Mouse (Mus musculus) skeletal muscle tissue, adult 2 months (tissue): ENCODE data around the gene Dnaja1.

Experiments used
- DNase-seq: peaks from one replicate; pipeline ENCODE4 v3.0.0-alpha.2; 2012; ENCODE audit warnings: low read depth, low spot score

The Dnaja1 gene

GRCm38 (mm10) chr4:40722011-40722666 is at the start of gene Dnaja1:
Gene Dnaja1 (plus strand): TSS chr4:40722150.
- peak; percentile 96 for DNase-seq

DNA sequence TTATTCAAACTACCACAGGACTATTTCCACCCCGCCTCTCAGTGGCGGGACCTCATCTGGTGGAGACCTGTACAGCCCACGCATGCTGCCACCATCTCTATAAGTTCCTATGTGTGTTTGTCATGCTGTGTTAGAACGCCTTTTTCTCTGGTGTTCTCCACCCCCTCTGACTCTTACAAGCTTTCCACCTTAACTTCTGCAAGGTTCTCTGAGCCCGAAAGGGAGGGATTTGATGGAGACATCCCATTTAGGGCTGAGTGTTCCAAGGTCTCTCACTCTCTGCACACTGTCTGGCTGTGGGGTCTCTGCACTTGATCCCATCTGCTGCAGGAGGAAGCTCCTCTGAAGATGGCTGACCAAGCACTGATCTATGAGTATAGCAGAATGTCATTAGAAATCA is 48.4 kb upstream of the Dnaja1 start:
- DNase-seq = no peak

DNA sequence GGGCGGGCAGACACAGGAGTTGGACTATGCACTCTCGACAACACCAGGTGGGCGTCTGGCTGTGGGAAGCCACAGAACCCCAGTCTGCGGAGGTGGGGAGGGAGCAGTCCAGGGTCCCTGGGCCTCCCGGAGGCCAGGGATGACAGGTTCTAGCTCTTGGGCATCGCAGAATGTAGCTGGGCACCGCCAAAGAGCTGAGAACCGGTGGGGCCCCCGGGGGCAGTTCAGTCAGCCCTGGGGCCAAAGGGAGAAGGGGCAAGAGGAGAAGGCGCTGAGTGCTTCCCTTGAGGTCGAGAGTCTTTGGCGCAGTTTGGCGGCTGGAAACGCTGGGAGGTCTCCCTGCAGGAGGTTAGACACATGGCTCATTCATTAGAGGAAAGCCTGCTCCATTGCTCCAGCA is 45.6 kb upstream of the Dnaja1 start:
- DNase-seq = no peak

DNA sequence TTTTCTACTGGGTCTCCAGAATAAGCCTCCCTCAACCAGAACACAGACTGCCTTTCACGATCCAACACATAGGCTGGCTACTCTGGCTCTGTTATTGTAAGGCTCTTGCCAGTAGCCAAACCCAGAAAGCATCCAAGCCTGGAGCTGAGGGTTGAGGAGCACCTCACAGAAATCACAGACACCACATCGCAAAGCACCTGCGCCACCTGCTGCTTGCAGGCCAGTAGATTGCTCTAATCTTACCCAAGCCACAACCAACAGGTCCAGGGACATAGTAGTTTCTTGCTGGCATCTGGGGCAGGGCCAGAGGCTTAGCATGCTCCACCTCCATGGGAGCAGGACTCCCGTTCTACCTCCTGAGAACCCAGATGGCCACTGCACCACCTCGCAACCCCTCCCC is 44.8 kb upstream of the Dnaja1 start:
- DNase-seq = no peak

- DNase-seq = peak; percentile 23
Measured at GRCm38 (mm10) chr4:40680250-40680860, 41.6 kb upstream of the Dnaja1 start.

GRCm38 (mm10) chr4:40681908-40682307 is 40.0 kb upstream of the Dnaja1 start:
- no peak for DNase-seq

GRCm38 (mm10) chr4:40682359-40682758 is 39.6 kb upstream of the Dnaja1 start:
- no peak for DNase-seq

DNA sequence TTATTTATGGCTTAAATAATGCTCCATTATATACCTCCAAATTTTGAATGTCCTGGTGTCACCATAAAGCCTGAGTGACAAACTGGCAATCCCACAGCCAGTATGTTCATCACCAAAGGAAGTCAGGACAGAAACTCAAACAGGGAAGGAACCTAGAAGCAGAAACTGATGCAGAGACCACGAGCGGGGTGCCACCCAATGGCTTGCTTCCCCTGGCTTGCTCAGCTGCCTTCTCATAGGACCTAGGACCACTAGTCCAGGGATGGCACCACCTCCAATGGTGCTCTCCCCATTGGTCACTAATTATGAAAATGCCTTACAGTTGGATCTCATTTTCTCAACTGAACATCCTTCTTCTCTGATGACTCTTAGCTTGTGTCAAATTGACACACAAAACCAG is 38.6 kb upstream of the Dnaja1 start:
- DNase-seq = no peak

DNA sequence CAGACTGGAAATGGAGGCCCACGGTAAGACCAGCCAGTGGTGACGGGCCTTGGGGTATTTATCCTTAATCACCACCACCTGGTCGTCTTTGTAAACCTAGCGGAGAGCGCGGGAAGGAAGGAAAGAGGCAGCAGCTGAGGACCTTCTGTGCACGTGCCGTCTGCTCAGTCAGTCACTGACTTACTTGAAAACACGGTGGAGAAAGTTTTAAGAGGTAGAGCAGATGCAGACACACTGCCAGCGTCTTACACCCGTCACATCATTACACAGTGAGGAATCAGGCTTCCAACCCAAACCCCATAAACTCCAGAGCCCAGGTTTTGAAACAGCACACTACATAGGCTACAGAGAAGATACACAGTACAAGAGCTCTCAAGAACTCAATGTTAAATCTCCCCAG is 30.9 kb upstream of the Dnaja1 start:
- no peak for DNase-seq

DNA sequence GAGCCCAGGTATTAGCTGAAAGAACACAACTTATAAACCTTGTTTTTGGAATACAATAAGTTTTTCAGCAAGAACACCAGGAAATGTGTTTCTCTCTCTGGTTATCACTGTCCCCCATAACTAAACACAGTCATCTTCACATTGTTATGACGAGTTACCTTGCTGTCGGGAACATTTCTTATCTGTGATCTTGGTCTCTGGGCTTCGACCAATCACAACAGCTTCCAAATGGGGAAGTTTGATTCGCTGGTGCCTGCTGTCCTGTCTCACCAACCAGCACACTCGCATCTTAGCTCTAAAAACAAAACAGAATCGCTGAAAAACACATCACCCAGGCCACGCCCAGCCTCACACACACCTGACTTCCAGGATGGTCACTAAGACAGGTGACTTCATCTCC is 24.9 kb upstream of the Dnaja1 start:
- DNase-seq = no peak

GRCm38 (mm10) chr4:40700216-40700615 is 21.7 kb upstream of the Dnaja1 start:
- no peak for DNase-seq

- DNase-seq = no peak
Measured at GRCm38 (mm10) chr4:40701796-40702195, 20.2 kb upstream of the Dnaja1 start.

GRCm38 (mm10) chr4:40702797-40703709 is 18.9 kb upstream of the Dnaja1 start, which contains the start of gene Aptx:
Gene Aptx (minus strand): TSS chr4:40703194.
- DNase-seq = peak; percentile 94

DNA sequence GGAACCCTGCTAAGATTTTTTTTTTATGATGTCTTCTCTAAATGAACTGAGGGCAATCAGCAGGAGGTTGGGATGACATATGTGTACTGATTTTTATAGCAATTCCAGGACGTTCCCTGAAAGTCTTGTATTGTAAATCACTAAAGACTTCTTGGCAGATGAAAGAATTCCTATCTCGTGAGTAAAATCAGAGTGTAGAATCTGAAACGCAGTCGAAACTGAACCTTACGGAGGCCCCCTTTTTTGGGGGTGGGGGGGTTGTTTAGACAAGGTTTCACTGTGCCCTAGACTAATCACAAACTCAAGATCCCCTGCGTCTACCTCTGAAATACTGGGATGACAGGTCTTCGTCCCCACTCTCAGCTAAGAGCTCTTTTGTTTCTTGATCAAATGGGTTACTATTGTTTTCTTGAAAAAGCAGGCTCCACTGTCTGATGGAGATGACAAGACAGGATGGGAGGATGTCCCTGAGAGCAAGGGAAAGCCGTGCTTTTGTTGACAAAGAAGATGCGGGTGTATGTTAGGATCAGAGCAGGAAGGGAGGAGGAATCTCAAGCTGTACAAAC is 18.2 kb upstream of the Dnaja1 start:
- no peak for DNase-seq

GRCm38 (mm10) chr4:40717141-40717540 is 4.8 kb upstream of the Dnaja1 start:
- no peak for DNase-seq

GRCm38 (mm10) chr4:40720910-40721309 is 1.0 kb upstream of the Dnaja1 start:
- DNase-seq = no peak

DNA sequence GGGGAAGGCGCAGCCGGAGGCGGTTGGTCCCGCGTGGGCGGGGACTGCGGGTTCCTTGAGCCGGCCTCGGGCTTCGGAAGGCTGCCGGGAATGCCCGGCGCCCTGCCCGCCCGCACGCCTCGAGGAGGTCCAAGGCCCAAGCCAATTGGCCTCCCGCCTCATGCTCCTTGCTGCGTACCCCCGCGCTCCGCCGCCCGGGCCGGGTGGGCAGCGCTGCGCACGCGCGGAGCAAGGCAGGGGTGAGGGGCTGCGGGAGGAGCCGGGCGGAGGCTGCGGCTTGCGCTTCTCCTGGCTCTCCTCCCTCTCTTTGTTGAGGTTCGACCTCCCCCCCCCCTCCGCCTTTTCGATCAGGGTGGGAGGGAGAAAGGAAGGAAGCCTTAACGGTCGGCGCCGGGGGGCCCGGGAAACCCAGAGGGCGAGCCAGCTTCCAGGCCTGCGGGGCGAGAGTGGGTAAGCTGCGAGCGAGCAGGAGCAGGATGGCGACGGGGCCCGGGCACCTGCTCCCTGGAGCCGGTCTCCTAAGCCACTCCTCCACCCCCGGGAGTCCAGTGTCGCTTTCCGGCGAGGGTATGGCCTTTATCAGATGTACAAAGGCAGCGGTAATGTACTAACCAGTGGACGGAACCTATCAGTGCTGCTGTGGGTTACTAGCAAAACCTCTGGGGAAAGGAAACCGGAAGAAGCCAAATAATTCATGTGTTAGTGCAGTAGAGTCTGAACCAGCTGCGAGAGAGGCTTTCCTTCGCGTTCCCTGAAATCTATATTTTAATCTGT is 924 bp downstream of the Dnaja1 start:
- peak; percentile 55 for DNase-seq

GRCm38 (mm10) chr4:40725141-40725540 is 3.2 kb downstream of the Dnaja1 start:
- DNase-seq = no peak

DNA sequence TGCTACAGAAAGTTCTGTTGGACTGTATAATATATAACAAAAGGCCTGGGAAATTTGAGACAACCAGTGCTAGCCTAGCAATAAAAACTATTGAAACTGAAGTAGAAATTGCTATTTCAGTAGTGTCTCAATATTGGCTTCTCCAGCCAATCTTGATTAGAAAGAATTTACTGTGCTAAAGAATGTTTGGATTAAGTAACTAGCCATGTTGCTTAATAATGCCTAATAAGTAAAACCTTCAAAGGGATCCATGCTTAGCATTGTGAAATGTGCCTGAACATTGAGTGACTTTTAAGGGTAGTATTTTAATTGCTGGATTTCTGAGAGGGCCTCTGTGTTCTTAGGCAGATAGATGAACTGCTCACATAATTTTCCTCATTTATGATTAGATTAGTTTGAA is 3.6 kb downstream of the Dnaja1 start:
- DNase-seq = no peak

GRCm38 (mm10) chr4:40727247-40727646 is 5.3 kb downstream of the Dnaja1 start:
- no peak for DNase-seq

- DNase-seq = no peak
Measured at GRCm38 (mm10) chr4:40731262-40731661, 9.3 kb downstream of the Dnaja1 start.
